Mouse (Mus musculus) stomach, postnatal 0 days (tissue): ENCODE measurements around the gene Mtpn. TPM values are rescaled to one million over a fixed set of nuclear protein-coding genes. Genes with fewer than 3 reads are reported as not detected.

Experiments
- ATAC-seq: fragments of 200-750 bp; cut with Nextera tagmentation; 2 replicates; pipeline ENCODE4 v1.8.0; 2017; ENCODE audit not compliant: low FRiP score, low TSS enrichment
- DNase-seq: peaks from one replicate; pipeline ENCODE4 v3.0.0-alpha.2; 2016; ENCODE audit warnings: low spot score
- H3K27ac ChIP-seq: fragments of 300-500 bp; sonication (generic); replicated peaks from 2 replicates; pipeline ENCODE4 v1.5.1; 2014; ENCODE audit warnings: mild to moderate bottlenecking, control low read depth
- H3K27me3 ChIP-seq: fragments of 300-500 bp; sonication (generic); 2 replicates; pipeline ENCODE4 v1.6.1; 2014; ENCODE audit warnings: low read length; ENCODE audit not compliant: control insufficient read depth, insufficient read depth
- H3K36me3 ChIP-seq: fragments of 300-500 bp; sonication (generic); 2 replicates; pipeline ENCODE4 v1.6.1; 2014; ENCODE audit warnings: low read length, mixed read lengths; ENCODE audit not compliant: control insufficient read depth, insufficient read depth
- H3K4me1 ChIP-seq: fragments of 300-500 bp; sonication (generic); replicated peaks from 2 replicates; pipeline ENCODE4 v1.6.1; 2014; ENCODE audit warnings: antibody characterized with exemption; ENCODE audit not compliant: control insufficient read depth, insufficient read depth
- H3K4me2 ChIP-seq: fragments of 300-500 bp; sonication (generic); replicated peaks from 2 replicates; pipeline ENCODE4 v1.6.1; 2014; ENCODE audit warnings: low read depth, mild to moderate bottlenecking, control low read depth, moderate library complexity
- H3K4me3 ChIP-seq: fragments of 300-500 bp; sonication (generic); 2 replicates; pipeline ENCODE4 v1.5.1; 2014; ENCODE audit warnings: low read depth, low read length, control low read depth
- H3K9ac ChIP-seq: fragments of 300-500 bp; sonication (generic); 2 replicates; pipeline ENCODE4 v1.6.1; 2014; ENCODE audit warnings: mild to moderate bottlenecking, low read length, control low read depth, mixed read lengths
- H3K9me3 ChIP-seq: fragments of 300-500 bp; sonication (generic); 2 replicates; pipeline ENCODE4 v1.6.1; 2016; ENCODE audit warnings: low read length; ENCODE audit not compliant: control insufficient read depth
- CTCF ChIP-seq: IDR thresholded peaks from 2 replicates; pipeline ENCODE4 v1.5.1; 2016; ENCODE audit warnings: antibody characterized with exemption, low read depth, mild to moderate bottlenecking, moderate library complexity
- EP300 ChIP-seq: optimal IDR thresholded peaks from 2 replicates; pipeline ENCODE3; 2016; ENCODE audit warnings: antibody characterized with exemption
- WGBS: fragments of 180-500 bp; shearing (Covaris S2); extraction: QIAGEN DNeasy Blood & Tissue Kit; methylation state at CpG from one replicate; pipeline ENCODE4 v1.1.7; 2014; 5-methylcytosine and 5-hydroxymethylcytosine counted together
- microRNA-seq: library from miRNA; unstranded; fragments of <30 nt; microRNA quantifications from one replicate; pipeline ENCODE4, GENCODE M21; 2016
- polyA plus RNA-seq: library from polyadenylated mRNA; unstranded; fragments of >200 nt; fragmentation: Nextera tagmentation; extraction: Ambion mirVana; gene quantifications from 2 replicates; pipeline ENCODE4 v1.2.1, GENCODE M21; 2015

The Mtpn gene
- polyA plus RNA-seq, 1 experiment from 2014 or later, result 77.4 TPM

DNA sequence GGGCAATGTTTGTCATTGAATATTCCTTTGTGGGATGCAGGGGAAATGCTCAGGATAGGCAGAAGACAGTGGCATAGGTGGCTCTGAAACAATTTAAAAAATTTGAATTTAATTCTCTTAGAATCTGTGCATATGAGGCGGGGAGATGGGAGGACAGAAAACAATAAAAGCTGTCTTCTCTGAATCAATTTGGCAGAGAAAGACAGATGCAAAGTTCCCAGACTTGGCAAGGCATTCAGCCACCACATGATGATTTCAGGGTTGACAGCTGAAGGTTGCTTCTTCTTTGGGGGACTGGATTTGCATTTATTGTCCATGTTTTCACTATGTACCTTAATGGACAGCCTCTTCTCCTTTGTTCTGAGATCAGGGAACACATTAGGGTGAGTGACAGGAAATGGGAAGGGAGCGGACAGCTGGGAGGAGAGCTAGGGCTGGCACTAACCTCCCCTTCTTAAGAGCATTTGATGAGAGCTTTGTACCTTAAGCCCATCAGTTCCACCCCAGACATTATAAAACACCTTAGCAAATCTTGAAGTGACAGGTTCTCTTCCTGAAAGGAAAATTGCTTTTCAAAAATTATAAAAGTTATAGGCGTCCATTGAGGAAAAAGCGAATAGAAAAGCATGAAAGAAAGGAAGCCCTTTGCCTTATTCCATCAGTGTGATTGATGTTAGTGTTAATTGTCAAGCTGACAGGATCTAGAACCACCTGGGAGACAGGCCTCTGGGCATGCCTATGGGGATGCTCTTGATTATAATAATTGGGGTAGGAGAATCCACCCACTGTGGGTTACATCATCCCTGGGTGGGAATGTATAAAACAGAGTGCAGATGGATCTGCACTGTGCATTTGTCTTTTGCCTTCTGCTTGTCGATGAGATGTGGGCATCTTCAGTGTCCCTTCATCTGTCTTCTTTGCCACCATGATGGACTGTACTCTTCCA is 76.0 kb downstream of the Mtpn start:
- Histone ChIP-seq H3K4me1 (no peaks in the 10 kb centered on the region), H3K27ac (no peak overlapping the region), H3K9me3 (no peaks in the 10 kb centered on the region), H3K4me3 (no peak overlapping the region), H3K36me3 (no peaks in the 10 kb centered on the region), H3K9ac (no peak overlapping the region), H3K27me3 (no peaks in the 10 kb centered on the region), H3K4me2 (no peak overlapping the region)
- no peak for DNase-seq
- no peak for ATAC-seq
- TF ChIP-seq EP300 (no peak), CTCF (no peak)
- WGBS, result 74% methylated on average over 5 of the region's 5 CpGs

DNA sequence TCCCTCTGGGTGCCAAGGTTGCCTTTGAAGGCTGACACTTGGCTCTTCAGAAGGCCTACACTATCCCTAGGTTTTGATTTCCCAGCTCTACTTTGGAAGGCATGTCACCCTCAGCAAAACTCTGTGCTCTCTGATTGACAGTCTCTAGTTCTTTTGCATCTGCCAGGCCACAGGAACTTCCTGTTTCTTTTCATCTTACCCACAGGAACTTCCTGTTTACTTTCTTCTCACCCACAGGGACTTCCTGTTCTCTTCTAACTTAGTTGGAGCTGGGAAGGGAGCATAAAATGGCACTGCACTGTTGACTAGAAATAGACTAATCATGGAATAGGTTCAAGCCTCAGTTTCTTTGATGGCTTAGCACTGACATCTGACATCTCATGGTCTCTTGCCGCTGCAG is 77.2 kb downstream of the Mtpn start:
- Histone ChIP-seq H3K9me3 (no peaks in the 10 kb centered on the region), H3K36me3 (no peaks in the 10 kb centered on the region), H3K27ac (no peak overlapping the region), H3K4me3 (no peak overlapping the region), H3K4me1 (no peaks in the 10 kb centered on the region), H3K9ac (no peak overlapping the region), H3K4me2 (no peak overlapping the region), H3K27me3 (no peaks in the 10 kb centered on the region)
- TF ChIP-seq CTCF (no peak), EP300 (no peak)
- DNase-seq, result no peak
- ATAC-seq, result no peak
- WGBS, result 91% methylated on average over 1 of the region's 1 CpGs

Small RNAs within 50 kb of the gene (microRNA-seq; reads per million reads assigned to microRNA genes)
- gene Gm23053, result not detected

Other genes with a start within 250 kb of the Mtpn start
- 0.12 and 0.21 TPM in 2 replicates for gene Slc13a4, start 231.8 kb downstream of the Mtpn start, polyA plus RNA-seq
- gene Fam180a, start 213.7 kb downstream of the Mtpn start, polyA plus RNA-seq, result 0.97 and 1.6 TPM in 2 replicates